Mouse (Mus musculus) forebrain, embryonic 16.5 days (tissue): ENCODE data around the gene Adgrg6. TPM values are rescaled to one million over a fixed set of nuclear protein-coding genes. Genes with fewer than 3 reads are reported as not detected.

Experiments used
- ATAC-seq: fragments of 200-750 bp; cut with Nextera tagmentation; 2 replicates; pipeline ENCODE4 v1.8.0; 2017; ENCODE audit warnings: mild to moderate bottlenecking, moderate library complexity
- H3K27ac ChIP-seq: fragments of 300-500 bp; sonication (generic); 2 replicates; pipeline ENCODE4 v1.5.1; 2014; ENCODE audit warnings: low read length, control low read depth
- H3K27me3 ChIP-seq: fragments of 300-500 bp; sonication (generic); replicated peaks from 2 replicates; pipeline ENCODE4 v1.6.1; 2014; ENCODE audit warnings: low read length; ENCODE audit not compliant: control insufficient read depth, insufficient read depth
- H3K36me3 ChIP-seq: fragments of 300-500 bp; sonication (generic); 2 replicates; pipeline ENCODE4 v1.6.1; 2014; ENCODE audit not compliant: control insufficient read depth, insufficient read depth
- H3K4me1 ChIP-seq: fragments of 300-500 bp; sonication (generic); replicated peaks from 2 replicates; pipeline ENCODE4 v1.6.1; 2014; ENCODE audit warnings: low read length; ENCODE audit not compliant: control insufficient read depth, insufficient read depth
- H3K4me2 ChIP-seq: fragments of 300-500 bp; sonication (generic); 2 replicates; pipeline ENCODE4 v1.6.1; 2014; ENCODE audit warnings: mild to moderate bottlenecking, low read length, control low read depth
- H3K4me3 ChIP-seq: fragments of 300-500 bp; sonication (generic); replicated peaks from 2 replicates; pipeline ENCODE4 v1.5.1; 2014; ENCODE audit warnings: mild to moderate bottlenecking, low read length, control low read depth
- H3K9ac ChIP-seq: fragments of 300-500 bp; sonication (generic); replicated peaks from 2 replicates; pipeline ENCODE4 v1.6.1; 2014; ENCODE audit warnings: low read depth, low read length, control low read depth
- H3K9me3 ChIP-seq: fragments of 300-500 bp; sonication (generic); 2 replicates; pipeline ENCODE4 v1.6.1; 2016; ENCODE audit warnings: low read length; ENCODE audit not compliant: control insufficient read depth
- WGBS: fragments of 180-500 bp; shearing (Covaris S2); extraction: QIAGEN DNeasy Blood & Tissue Kit; methylation state at CpG from one replicate; pipeline ENCODE4 v1.1.7; 2014; 5-methylcytosine and 5-hydroxymethylcytosine counted together
- polyA plus RNA-seq: library from polyadenylated mRNA; unstranded; fragments of >200 nt; fragmentation: Nextera tagmentation; extraction: Ambion mirVana; gene quantifications from 2 replicates; pipeline ENCODE4 v1.2.1, GENCODE M21; 2015

Adgrg6 gene
- polyA plus RNA-seq, 1 experiment from 2014 or later = 0.61 TPM

DNA sequence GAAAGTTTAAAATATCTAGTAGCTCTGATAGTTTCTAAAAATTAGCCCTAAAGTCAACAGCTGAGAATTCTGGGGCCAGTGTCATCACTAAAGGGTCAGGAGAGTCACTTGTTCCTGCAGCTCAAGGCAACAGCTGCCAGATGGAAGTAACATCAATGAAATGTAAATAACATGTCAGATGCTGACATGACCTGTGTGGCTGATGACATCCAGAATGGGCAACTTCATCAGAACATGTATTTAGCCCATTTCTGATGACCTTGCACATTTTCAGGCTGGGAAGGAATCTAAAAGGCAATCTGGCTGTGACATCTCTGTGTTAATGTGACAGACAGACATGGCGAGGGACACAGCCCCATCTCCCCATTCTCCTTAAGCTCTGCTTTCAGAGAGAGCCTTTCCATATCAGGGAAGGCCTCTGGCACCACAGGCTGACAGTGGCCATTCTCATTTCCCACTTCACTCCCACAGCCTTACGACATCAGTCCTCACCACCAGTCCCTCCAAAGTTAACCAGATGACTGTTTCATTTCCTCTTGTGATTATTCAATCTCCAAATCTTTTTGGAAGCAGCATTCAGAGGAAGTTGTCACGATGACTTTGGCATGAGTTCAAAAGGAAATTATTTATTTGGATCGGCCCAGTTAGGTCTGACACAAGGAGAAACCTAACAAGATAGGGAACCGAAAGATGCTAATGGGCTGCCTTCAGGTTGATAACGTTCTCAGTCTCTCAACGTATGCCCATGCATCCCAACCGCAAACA lies 70.7 kb downstream of the Adgrg6 start:
- H3K27ac ChIP-seq = no peak overlapping the region
- H3K4me2 ChIP-seq = no peak overlapping the region
- no peak for ATAC-seq
- H3K4me1 ChIP-seq = peaks cover 5% of the 10 kb centered on the region; the same call in 1 of the 2 replicates
- WGBS = 87% methylated on average over 8 of the region's 8 CpGs
- no peaks in the 10 kb centered on the region for H3K27me3 ChIP-seq
- H3K4me3 ChIP-seq = no peak overlapping the region
- H3K36me3 ChIP-seq = no peaks in the 10 kb centered on the region
- no peaks in the 10 kb centered on the region for H3K9me3 ChIP-seq
- no peak overlapping the region for H3K9ac ChIP-seq

DNA sequence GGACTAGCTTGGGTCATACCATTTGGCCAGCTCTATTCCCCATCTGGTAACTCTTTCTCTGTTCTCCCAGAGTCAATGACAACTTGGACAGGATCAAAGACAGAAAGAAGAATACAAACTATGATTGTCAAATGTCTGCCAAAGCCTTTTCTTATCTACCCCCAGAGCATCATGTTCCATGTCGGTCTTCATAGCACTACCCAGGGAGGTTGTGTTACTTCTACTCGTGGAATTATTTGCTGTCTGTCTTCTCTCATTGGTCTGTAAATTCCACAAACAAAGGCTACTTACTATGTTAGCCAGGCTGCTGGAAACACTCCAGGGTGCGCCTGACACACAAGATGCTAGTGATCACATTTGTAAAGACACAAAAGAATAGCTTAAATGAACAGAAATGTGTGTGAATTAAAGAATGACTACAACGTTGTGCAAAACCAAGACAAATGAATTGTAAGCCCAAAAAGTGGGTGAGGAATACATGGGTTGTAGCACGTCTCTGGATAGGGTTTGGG lies 74.4 kb downstream of the Adgrg6 start:
- H3K9me3 ChIP-seq = no peaks in the 10 kb centered on the region
- no peak overlapping the region for H3K9ac ChIP-seq
- no peak overlapping the region for H3K4me3 ChIP-seq
- H3K27me3 ChIP-seq = no peaks in the 10 kb centered on the region
- WGBS = 28% methylated on average over 5 of the region's 5 CpGs
- peaks cover 5% of the 10 kb centered on the region; the same call in 1 of the 2 replicates for H3K4me1 ChIP-seq
- no peak overlapping the region for H3K27ac ChIP-seq
- no peak for ATAC-seq
- H3K4me2 ChIP-seq = no peak overlapping the region
- H3K36me3 ChIP-seq = no peaks in the 10 kb centered on the region

DNA sequence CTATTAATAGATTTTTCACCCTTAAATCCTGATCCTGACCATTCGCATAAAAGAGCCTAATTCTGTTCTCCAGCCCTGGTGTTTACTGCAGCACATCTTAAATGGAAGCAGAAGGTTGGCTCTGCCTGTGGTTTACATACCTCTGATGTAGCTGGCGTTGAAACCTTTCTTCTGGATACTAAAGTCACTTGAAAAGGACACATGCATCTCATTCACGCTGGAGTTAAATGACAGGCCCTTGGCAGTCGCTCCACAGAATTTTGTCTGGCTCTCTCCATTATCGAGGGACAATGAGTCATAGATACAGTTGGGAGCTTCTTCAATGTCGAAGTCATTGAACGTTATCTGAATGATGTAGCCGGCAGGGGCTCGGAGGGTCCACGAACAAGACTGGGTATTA lies 76.8 kb downstream of the Adgrg6 start:
- H3K27ac ChIP-seq = no peak overlapping the region

DNA sequence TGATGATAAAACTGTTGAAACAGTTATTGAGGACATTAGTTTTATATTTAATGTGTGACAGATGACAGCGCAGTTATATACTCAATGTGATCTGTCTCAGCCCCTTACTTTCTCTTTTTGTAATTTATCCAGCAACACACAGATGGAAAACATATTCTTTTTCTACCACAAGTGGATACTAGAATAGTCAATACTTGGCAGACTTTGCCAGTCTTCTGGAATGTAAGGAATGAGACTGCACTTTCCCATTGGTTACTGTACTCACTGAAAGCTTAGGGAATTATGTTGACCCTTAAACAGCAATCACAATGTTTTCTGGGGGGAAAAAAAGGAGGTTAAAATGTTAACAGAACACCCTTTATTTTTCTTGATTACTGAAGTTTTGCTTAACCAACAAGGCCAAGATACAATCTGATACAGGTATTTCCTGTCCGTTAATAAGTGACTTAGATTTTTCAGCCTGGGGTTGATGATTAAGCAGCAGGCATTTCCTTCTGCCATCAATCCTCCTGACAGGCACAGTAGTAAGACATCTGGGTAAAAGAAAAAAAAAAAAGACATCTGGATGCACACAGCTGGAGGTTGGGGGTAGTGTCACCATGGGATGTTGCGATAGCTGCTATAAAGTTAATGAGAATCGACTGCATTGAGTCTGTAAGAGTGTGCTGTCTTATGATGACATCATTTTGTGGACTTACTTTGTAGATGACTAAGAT lies 81.5 kb downstream of the Adgrg6 start:
- WGBS = 94% methylated on average over 4 of the region's 4 CpGs
- Histone ChIP-seq H3K27ac (no peak overlapping the region), H3K9ac (no peak overlapping the region), H3K4me2 (no peak overlapping the region), H3K4me3 (no peak overlapping the region), H3K27me3 (no peaks in the 10 kb centered on the region), H3K36me3 (no peaks in the 10 kb centered on the region), H3K9me3 (no peaks in the 10 kb centered on the region), H3K4me1 (no peaks in the 10 kb centered on the region)
- no peak for ATAC-seq

More for the DNA sequence above, 76.8 kb downstream of the Adgrg6 start:
- Histone ChIP-seq H3K9ac (no peak overlapping the region), H3K4me1 (peaks cover 5% of the 10 kb centered on the region; the same call in 1 of the 2 replicates), H3K4me3 (no peak overlapping the region), H3K4me2 (no peak overlapping the region), H3K27me3 (no peaks in the 10 kb centered on the region), H3K9me3 (no peaks in the 10 kb centered on the region), H3K36me3 (no peaks in the 10 kb centered on the region)
- no peak for ATAC-seq
- WGBS = 83% methylated on average over 10 of the region's 10 CpGs

DNA sequence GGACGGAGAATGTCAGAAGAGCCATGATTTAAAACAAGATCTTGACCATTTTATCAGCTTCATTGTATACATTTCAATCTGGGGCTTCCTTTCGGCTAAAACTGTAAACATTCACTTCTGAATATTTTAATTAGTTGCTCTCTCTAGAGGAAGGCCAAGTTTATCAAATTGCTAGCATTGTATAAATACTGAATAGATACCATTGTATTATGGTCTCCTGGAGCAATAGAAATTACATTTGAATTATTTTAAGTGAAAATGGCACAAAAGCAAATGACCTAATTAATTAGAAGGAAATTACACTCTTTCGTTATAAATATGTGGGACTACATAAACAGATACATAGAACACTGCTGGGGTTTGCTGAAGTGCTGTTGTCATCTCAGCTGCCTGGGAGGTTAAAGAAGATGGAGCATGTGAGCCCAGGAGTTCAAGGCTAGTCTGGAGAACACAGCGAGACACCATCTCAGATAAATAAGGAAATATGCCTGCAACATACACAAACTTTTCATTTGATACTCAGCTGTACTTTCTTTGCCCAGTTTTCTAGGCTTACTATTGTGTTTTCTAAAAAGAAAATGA lies 84.4 kb downstream of the Adgrg6 start:
- ATAC-seq = no peak
- H3K9ac ChIP-seq = no peak overlapping the region
- no peaks in the 10 kb centered on the region for H3K27me3 ChIP-seq
- no peak overlapping the region for H3K27ac ChIP-seq
- H3K4me2 ChIP-seq = no peak overlapping the region
- H3K36me3 ChIP-seq = no peaks in the 10 kb centered on the region
- no peaks in the 10 kb centered on the region for H3K4me1 ChIP-seq
- 76% methylated on average over 4 of the region's 4 CpGs for WGBS
- no peak overlapping the region for H3K4me3 ChIP-seq
- H3K9me3 ChIP-seq = no peaks in the 10 kb centered on the region

DNA sequence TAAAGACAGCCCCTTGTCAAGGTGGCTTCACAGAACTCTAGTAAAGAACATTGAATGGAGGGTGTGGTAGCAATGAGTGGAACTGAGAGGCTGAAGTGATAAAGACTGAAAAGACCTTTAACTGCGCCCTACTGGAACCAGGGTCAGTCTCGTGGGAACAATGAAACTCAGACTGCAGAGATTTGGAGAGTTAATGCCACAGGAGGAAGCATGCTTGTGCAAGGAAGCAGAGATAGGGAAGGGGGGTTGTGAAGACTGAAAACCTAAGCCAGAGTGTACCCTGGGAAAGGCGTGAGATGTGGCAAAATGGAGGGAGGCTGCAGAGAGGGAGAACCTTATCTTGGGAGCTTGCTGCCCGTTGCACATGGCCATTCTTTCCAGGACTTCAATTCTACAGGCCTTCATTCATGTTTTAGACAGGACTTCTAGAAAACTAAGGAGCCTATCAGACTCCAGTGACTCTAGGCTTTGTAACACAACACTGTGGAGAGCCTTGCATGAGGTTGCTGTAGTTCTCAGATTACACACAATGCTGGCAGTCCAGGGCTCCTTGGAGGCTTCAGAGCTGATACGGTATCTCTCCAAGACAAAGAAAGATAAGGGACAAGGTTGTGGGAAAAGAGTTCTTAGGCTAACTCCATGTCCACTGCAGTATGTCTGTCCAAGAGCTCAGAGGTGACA lies 85.1 kb downstream of the Adgrg6 start:
- Histone ChIP-seq H3K4me1 (no peaks in the 10 kb centered on the region), H3K4me2 (no peak overlapping the region), H3K4me3 (no peak overlapping the region), H3K36me3 (no peaks in the 10 kb centered on the region), H3K9ac (no peak overlapping the region), H3K27ac (no peak overlapping the region), H3K9me3 (no peaks in the 10 kb centered on the region), H3K27me3 (no peaks in the 10 kb centered on the region)
- no peak for ATAC-seq
- 76% methylated on average over 5 of the region's 5 CpGs for WGBS

DNA sequence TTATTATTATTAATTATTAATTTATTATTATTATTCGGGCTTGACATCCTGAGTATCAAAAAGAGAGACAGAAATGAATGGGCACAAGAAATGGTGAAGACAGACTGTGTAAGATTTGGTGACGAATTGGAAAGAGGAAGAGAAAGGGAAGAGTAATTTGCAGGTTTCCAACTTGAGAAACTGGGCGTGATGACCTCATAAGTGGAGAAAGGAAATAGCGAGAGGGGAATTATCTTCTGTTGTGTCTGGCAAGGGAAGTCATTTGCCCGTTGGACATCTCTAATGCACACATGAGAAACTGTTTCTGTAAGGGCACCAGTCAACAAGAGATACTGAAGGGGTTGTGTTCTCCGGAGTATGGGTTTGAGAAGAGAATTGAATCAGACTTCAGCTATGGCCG lies 85.6 kb downstream of the Adgrg6 start:
- no peaks in the 10 kb centered on the region for H3K4me1 ChIP-seq
- 87% methylated on average over 7 of the region's 7 CpGs for WGBS
- no peak overlapping the region for H3K4me3 ChIP-seq
- H3K27ac ChIP-seq = no peak overlapping the region
- no peaks in the 10 kb centered on the region for H3K9me3 ChIP-seq
- no peaks in the 10 kb centered on the region for H3K36me3 ChIP-seq
- ATAC-seq = no peak
- no peaks in the 10 kb centered on the region for H3K27me3 ChIP-seq
- H3K9ac ChIP-seq = no peak overlapping the region
- no peak overlapping the region for H3K4me2 ChIP-seq

DNA sequence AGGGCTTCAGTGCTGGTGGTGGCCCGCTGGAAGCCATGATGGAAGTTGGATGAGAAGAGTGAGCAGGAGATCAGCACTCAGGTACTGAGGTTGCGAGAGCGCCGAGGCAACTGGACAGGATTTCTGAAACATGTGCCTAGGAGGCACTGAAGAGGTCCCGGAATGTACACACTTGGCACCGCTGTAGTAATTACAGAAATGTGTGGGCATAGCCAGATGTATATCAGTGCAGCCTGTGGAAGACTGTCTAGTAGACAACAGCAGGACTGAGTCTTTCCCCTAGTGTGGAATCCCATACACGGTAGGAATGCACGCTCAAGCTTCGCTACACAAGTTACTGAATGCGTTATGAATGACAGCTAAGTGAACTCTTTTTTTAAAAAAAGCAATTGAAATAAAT lies 86.1 kb downstream of the Adgrg6 start:
- 95% methylated on average over 10 of the region's 10 CpGs for WGBS
- H3K9me3 ChIP-seq = no peaks in the 10 kb centered on the region
- no peaks in the 10 kb centered on the region for H3K4me1 ChIP-seq
- ATAC-seq = no peak
- no peak overlapping the region for H3K4me2 ChIP-seq
- no peak overlapping the region for H3K9ac ChIP-seq
- H3K36me3 ChIP-seq = no peaks in the 10 kb centered on the region
- H3K4me3 ChIP-seq = no peak overlapping the region
- no peaks in the 10 kb centered on the region for H3K27me3 ChIP-seq
- H3K27ac ChIP-seq = no peak overlapping the region

DNA sequence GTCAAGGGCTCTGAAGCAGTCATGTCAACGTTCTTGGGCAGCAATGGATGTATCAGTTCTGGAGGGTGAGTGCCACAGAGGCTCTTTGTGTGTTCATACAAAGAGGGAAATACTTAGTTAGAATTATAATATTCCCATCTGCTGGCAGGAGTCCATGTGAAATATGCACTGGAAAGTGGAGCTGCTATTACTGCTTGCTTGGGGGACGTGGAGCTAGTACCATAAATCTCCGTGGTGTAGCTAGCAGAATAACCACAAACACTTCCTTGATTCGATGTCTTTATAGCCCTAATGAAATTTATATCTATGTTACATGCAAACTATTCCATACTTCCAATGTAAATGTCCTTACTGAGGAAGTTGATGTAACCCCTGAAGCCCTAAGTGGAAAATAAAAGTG lies 91.0 kb downstream of the Adgrg6 start:
- Histone ChIP-seq H3K27me3 (no peaks in the 10 kb centered on the region), H3K4me3 (no peak overlapping the region), H3K4me1 (no peaks in the 10 kb centered on the region), H3K4me2 (no peak overlapping the region), H3K9ac (no peak overlapping the region), H3K27ac (no peak overlapping the region), H3K36me3 (no peaks in the 10 kb centered on the region), H3K9me3 (no peaks in the 10 kb centered on the region)
- ATAC-seq = no peak
- 78% methylated on average over 4 of the region's 4 CpGs for WGBS
